Mouse (Mus musculus) kidney, embryonic 14.5 days (tissue): ENCODE measurements at regions not wholly inside any gene's neighbourhood (a gene's known extent, or its start where the extent isn't known, plus 50 kb on each side); places are given as distances from the start of the nearest gene placed in this dataset.

Experiments used
- ATAC-seq: fragments of 200-750 bp; cut with Nextera tagmentation; 2 replicates; pipeline ENCODE4 v1.8.0; 2017; ENCODE audit warnings: moderate number of reproducible peaks, mild to moderate bottlenecking, moderate TSS enrichment, moderate library complexity; ENCODE audit not compliant: low FRiP score, low TSS enrichment
- H3K27ac ChIP-seq: fragments of 300-500 bp; sonication (generic); 2 replicates; pipeline ENCODE4 v1.5.1; 2014; ENCODE audit warnings: low read depth, mild to moderate bottlenecking, low read length, moderate library complexity, mixed read lengths
- H3K27me3 ChIP-seq: fragments of 300-500 bp; sonication (generic); 2 replicates; pipeline ENCODE4 v1.6.1; 2014; ENCODE audit warnings: mild to moderate bottlenecking, low read length; ENCODE audit not compliant: control insufficient read depth, insufficient read depth
- H3K36me3 ChIP-seq: fragments of 300-500 bp; sonication (generic); 2 replicates; pipeline ENCODE4 v1.6.1; 2014; ENCODE audit warnings: low read length, mixed read lengths; ENCODE audit not compliant: control insufficient read depth, insufficient read depth
- H3K4me1 ChIP-seq: fragments of 300-500 bp; sonication (generic); 2 replicates; pipeline ENCODE4 v1.6.1; 2014; ENCODE audit warnings: low read length, mixed read lengths; ENCODE audit not compliant: control insufficient read depth, insufficient read depth
- H3K4me2 ChIP-seq: fragments of 300-500 bp; sonication (generic); replicated peaks from 2 replicates; pipeline ENCODE4 v1.6.1; 2014; ENCODE audit warnings: low read depth, mild to moderate bottlenecking, low read length
- H3K4me3 ChIP-seq: fragments of 300-500 bp; sonication (generic); 2 replicates; pipeline ENCODE4 v1.5.1; 2014; ENCODE audit warnings: mild to moderate bottlenecking, low read length
- H3K9ac ChIP-seq: fragments of 300-500 bp; sonication (generic); 2 replicates; pipeline ENCODE4 v1.6.1; 2014; ENCODE audit warnings: low read depth, mild to moderate bottlenecking, low read length, moderate library complexity
- H3K9me3 ChIP-seq: fragments of 300-500 bp; sonication (generic); 2 replicates; pipeline ENCODE4 v1.6.1; 2016; ENCODE audit warnings: low read length; ENCODE audit not compliant: control insufficient read depth
- WGBS: fragments of 180-500 bp; shearing (Covaris S2); extraction: QIAGEN DNeasy Blood & Tissue Kit; methylation state at CpG from one replicate; pipeline ENCODE4 v1.1.7; 2014; 5-methylcytosine and 5-hydroxymethylcytosine counted together

GRCm38 (mm10) chr8:103717723-103718122 lies 383.7 kb upstream of the Cdh5 start:
- H3K9ac ChIP-seq = no peak overlapping the region
- 79% methylated on average over 4 of the region's 4 CpGs for WGBS
- ATAC-seq = no peak

GRCm38 (mm10) chr8:103733466-103733865 lies 368.0 kb upstream of the Cdh5 start:
- WGBS = 97% methylated on average over 3 of the region's 3 CpGs
- no peak overlapping the region for H3K4me3 ChIP-seq
- H3K27me3 ChIP-seq = no peaks in the 10 kb centered on the region
- H3K9me3 ChIP-seq = 0 out of 2 replicates have a peak, but pooled peaks cover 4% of the 10 kb centered on the region
- H3K36me3 ChIP-seq = no peaks in the 10 kb centered on the region
- no peak overlapping the region for H3K27ac ChIP-seq
- H3K4me2 ChIP-seq = no peak overlapping the region
- no peaks in the 10 kb centered on the region for H3K4me1 ChIP-seq
- ATAC-seq = no peak
- no peak overlapping the region for H3K9ac ChIP-seq

More at GRCm38 (mm10) chr8:103717723-103718122, 383.7 kb upstream of the Cdh5 start:
- H3K27me3 ChIP-seq = no peaks in the 10 kb centered on the region
- H3K9me3 ChIP-seq = no peaks in the 10 kb centered on the region
- H3K36me3 ChIP-seq = no peaks in the 10 kb centered on the region
- H3K4me2 ChIP-seq = no peak overlapping the region
- H3K4me1 ChIP-seq = no peaks in the 10 kb centered on the region
- H3K27ac ChIP-seq = no peak overlapping the region
- H3K4me3 ChIP-seq = no peak overlapping the region

- H3K4me2 ChIP-seq = no peak overlapping the region
- H3K9me3 ChIP-seq = no peaks in the 10 kb centered on the region
- H3K27me3 ChIP-seq = no peaks in the 10 kb centered on the region
- WGBS = 46% methylated on average over 8 of the region's 8 CpGs
- H3K27ac ChIP-seq = no peak overlapping the region
- no peak overlapping the region for H3K4me3 ChIP-seq
- no peak for ATAC-seq
- H3K9ac ChIP-seq = no peak overlapping the region
- H3K36me3 ChIP-seq = no peaks in the 10 kb centered on the region
- no peaks in the 10 kb centered on the region for H3K4me1 ChIP-seq
These were observed 363.1 kb upstream of the Cdh5 start for GRCm38 (mm10) chr8:103738330-103738729.

GRCm38 (mm10) chr8:103741395-103741794 lies 360.0 kb upstream of the Cdh5 start:
- Histone ChIP-seq H3K27me3 (no peaks in the 10 kb centered on the region), H3K9ac (no peak overlapping the region), H3K4me2 (no peak overlapping the region), H3K4me3 (no peak overlapping the region), H3K9me3 (no peaks in the 10 kb centered on the region), H3K4me1 (no peaks in the 10 kb centered on the region), H3K27ac (no peak overlapping the region), H3K36me3 (no peaks in the 10 kb centered on the region)
- ATAC-seq = no peak
- 69% methylated on average over 8 of the region's 8 CpGs for WGBS

- Histone ChIP-seq H3K4me2 (no peak overlapping the region), H3K27me3 (no peaks in the 10 kb centered on the region), H3K4me3 (no peak overlapping the region), H3K9me3 (no peaks in the 10 kb centered on the region), H3K9ac (no peak overlapping the region), H3K36me3 (no peaks in the 10 kb centered on the region), H3K4me1 (peaks cover 7% of the 10 kb centered on the region; the same call in 1 of the 2 replicates), H3K27ac (no peak overlapping the region)
- ATAC-seq = no peak
- 60% methylated on average over 4 of the region's 4 CpGs for WGBS
These were observed 352.7 kb upstream of the Cdh5 start for GRCm38 (mm10) chr8:103748734-103749133.

- WGBS = 50% methylated on average over 12 of the region's 12 CpGs
- H3K9ac ChIP-seq = no peak overlapping the region
- no peak overlapping the region for H3K4me2 ChIP-seq
- peak; percentile 35; the same call in 1 of the 2 replicates for ATAC-seq
- no peak overlapping the region for H3K27ac ChIP-seq
- H3K27me3 ChIP-seq = no peaks in the 10 kb centered on the region
- H3K4me3 ChIP-seq = no peak overlapping the region
- H3K4me1 ChIP-seq = peaks cover 7% of the 10 kb centered on the region; the same call in 1 of the 2 replicates
- no peaks in the 10 kb centered on the region for H3K9me3 ChIP-seq
- H3K36me3 ChIP-seq = no peaks in the 10 kb centered on the region
These were observed 350.9 kb upstream of the Cdh5 start for GRCm38 (mm10) chr8:103750278-103751097.

- Histone ChIP-seq H3K9ac (no peak overlapping the region), H3K27ac (no peak overlapping the region), H3K4me1 (peaks cover 7% of the 10 kb centered on the region; the same call in 1 of the 2 replicates), H3K36me3 (no peaks in the 10 kb centered on the region), H3K9me3 (no peaks in the 10 kb centered on the region), H3K4me3 (no peak overlapping the region), H3K4me2 (no peak overlapping the region), H3K27me3 (no peaks in the 10 kb centered on the region)
- 66% methylated on average over 2 of the region's 2 CpGs for WGBS
- no peak for ATAC-seq
These were observed 350.3 kb upstream of the Cdh5 start for GRCm38 (mm10) chr8:103751161-103751560.

- WGBS = 74% methylated on average over 1 of the region's 1 CpGs
These were observed 337.6 kb upstream of the Cdh5 start for GRCm38 (mm10) chr8:103763821-103764220.

GRCm38 (mm10) chr8:103779658-103780057 lies 321.8 kb upstream of the Cdh5 start:
- Histone ChIP-seq H3K36me3 (no peaks in the 10 kb centered on the region), H3K9ac (no peak overlapping the region), H3K4me1 (no peaks in the 10 kb centered on the region), H3K4me2 (no peak overlapping the region), H3K27me3 (no peaks in the 10 kb centered on the region), H3K4me3 (no peak overlapping the region), H3K27ac (no peak overlapping the region), H3K9me3 (no peaks in the 10 kb centered on the region)
- 92% methylated on average over 6 of the region's 6 CpGs for whole genome bisulfite sequencing
- ATAC-seq = no peak

More at GRCm38 (mm10) chr8:103763821-103764220, 337.6 kb upstream of the Cdh5 start:
- Histone ChIP-seq H3K9ac (no peak overlapping the region), H3K9me3 (peaks cover 2% of the 10 kb centered on the region; the same call in 1 of the 2 replicates), H3K27ac (no peak overlapping the region), H3K36me3 (no peaks in the 10 kb centered on the region), H3K27me3 (no peaks in the 10 kb centered on the region), H3K4me3 (no peak overlapping the region), H3K4me1 (no peaks in the 10 kb centered on the region), H3K4me2 (no peak overlapping the region)
- no peak for ATAC-seq
